Mouse (Mus musculus): Measurements from ENCODE around the gene Phldb1. TPM values are rescaled to one million over a fixed set of nuclear protein-coding genes. Genes with fewer than 3 reads are reported as not detected.
A peak's percentile ranks its signal among the peaks of the same experiment; 100 is the strongest.
"Not testable (repeated sequence)": the region's sequence is repeated elsewhere in the genome, so short reads cannot be mapped to it uniquely, and the experiment has no call there.

Phldb1 gene
- 40.8 and 49.1 TPM in 2 replicates for polyA plus RNA-seq (2016; fragmentation: Nextera tagmentation; extraction: Ambion mirVana)

GRCm38 (mm10) chr9:44734524-44735494 is at the start of gene Phldb1:
Gene Phldb1, minus strand, starts transcription at chr9:44735198.
- peak within 1 kb of the TSS; percentile 84 for H3K27ac ChIP-seq (replicated peaks)
- H3K4me1 ChIP-seq: peaks cover 32% of the 10 kb centered on the region
- WGBS: under 1% methylated on average over 47 of the region's 47 CpGs
- H3K36me3 ChIP-seq: no peaks in the 10 kb centered on the region
- DNase-seq (ENCODE audit: low spot score): peak; percentile 71
- H3K9me3 ChIP-seq (replicated peaks): no peaks in the 10 kb centered on the region
- peaks cover 38% of the 10 kb centered on the region for H3K27me3 ChIP-seq (ENCODE audit: low read depth, poor library complexity, severe bottlenecking)
- peak within 1 kb of the TSS; percentile 82 for H3K4me3 ChIP-seq

GRCm38 (mm10) chr9:44772750-44773651 is 38.0 kb upstream of the Phldb1 start:
- peaks cover 8% of the 10 kb centered on the region for H3K4me1 ChIP-seq
- DNase-seq (ENCODE audit: low spot score): peak; percentile 93
- H3K4me3 ChIP-seq: peak overlapping the region; percentile 85
- WGBS: 1% methylated on average over 41 of the region's 41 CpGs
- no peaks in the 10 kb centered on the region for H3K9me3 ChIP-seq (replicated peaks)
- peaks cover 24% of the 10 kb centered on the region for H3K36me3 ChIP-seq
- H3K27ac ChIP-seq (replicated peaks): peak overlapping the region; percentile 91
- H3K27me3 ChIP-seq (ENCODE audit: low read depth, poor library complexity, severe bottlenecking): no peaks in the 10 kb centered on the region

GRCm38 (mm10) chr9:44772392-44772749 is 37.4 kb upstream of the Phldb1 start:
- Histone ChIP-seq H3K27me3 (ENCODE audit: low read depth, poor library complexity, severe bottlenecking) (no peaks in the 10 kb centered on the region), H3K4me3 (peak overlapping the region; percentile 85; the same call in 1 of the 2 replicates), H3K36me3 (peaks cover 23% of the 10 kb centered on the region), H3K9me3 (replicated peaks) (no peaks in the 10 kb centered on the region), H3K27ac (replicated peaks) (no peak overlapping the region), H3K4me1 (peaks cover 8% of the 10 kb centered on the region)
- DNase-seq (ENCODE audit: low spot score): no peak
- WGBS: 27% methylated on average over 5 of the region's 5 CpGs

- H3K27me3 ChIP-seq (ENCODE audit: low read depth, poor library complexity, severe bottlenecking): no peaks in the 10 kb centered on the region
- 90% methylated on average over 5 of the region's 5 CpGs for WGBS
- H3K27ac ChIP-seq (replicated peaks): no peak overlapping the region
- H3K9me3 ChIP-seq (replicated peaks): no peaks in the 10 kb centered on the region
- H3K4me1 ChIP-seq: peaks cover 15% of the 10 kb centered on the region
- peaks cover 18% of the 10 kb centered on the region for H3K36me3 ChIP-seq
- H3K4me3 ChIP-seq: no peak overlapping the region
- no peak for DNase-seq (ENCODE audit: low spot score)
Measured at GRCm38 (mm10) chr9:44771376-44771775, 36.4 kb upstream of the Phldb1 start.

- H3K27me3 ChIP-seq (ENCODE audit: low read depth, poor library complexity, severe bottlenecking); DNase-seq (ENCODE audit: low spot score); H3K9me3 ChIP-seq (replicated peaks); H3K27ac ChIP-seq (replicated peaks); H3K36me3 ChIP-seq: not testable (repeated sequence)
- peak overlapping the region; percentile 100 for H3K4me3 ChIP-seq
- peaks cover 18% of the 10 kb centered on the region for H3K4me1 ChIP-seq
- 41% methylated on average over 9 of the region's 9 CpGs for WGBS
Measured at GRCm38 (mm10) chr9:44768029-44768394, 33.0 kb upstream of the Phldb1 start.

- no peaks in the 10 kb centered on the region for H3K36me3 ChIP-seq
- peak within 1 kb of the TSS; percentile 95 for H3K27ac ChIP-seq (replicated peaks)
- peak within 1 kb of the TSS; percentile 100 for H3K4me3 ChIP-seq
- peak; percentile 93 for DNase-seq (ENCODE audit: low spot score)
- under 1% methylated on average over 81 of the region's 82 CpGs for WGBS
- H3K9me3 ChIP-seq (replicated peaks): no peaks in the 10 kb centered on the region
- no peaks in the 10 kb centered on the region for H3K27me3 ChIP-seq (ENCODE audit: low read depth, poor library complexity, severe bottlenecking)
- H3K4me1 ChIP-seq: peaks cover 16% of the 10 kb centered on the region
Measured at GRCm38 (mm10) chr9:44767101-44768028, 32.4 kb upstream of the Phldb1 start, which contains the start of the genes Arcn1 and Ift46. Gene Arcn1, minus strand, starts transcription at chr9:44767845. Gene Ift46, plus strand, starts transcription at chr9:44767908.

- peaks cover 47% of the 10 kb centered on the region for H3K36me3 ChIP-seq
- peaks cover 8% of the 10 kb centered on the region for H3K4me1 ChIP-seq
- 97% methylated on average over 2 of the region's 2 CpGs for WGBS
Measured at GRCm38 (mm10) chr9:44760873-44761272, 25.9 kb upstream of the Phldb1 start.

GRCm38 (mm10) chr9:44748473-44748872 is 13.5 kb upstream of the Phldb1 start:
- WGBS: 95% methylated on average over 7 of the region's 7 CpGs
- Histone ChIP-seq H3K27me3 (ENCODE audit: low read depth, poor library complexity, severe bottlenecking) (no peaks in the 10 kb centered on the region), H3K4me3 (no peak overlapping the region), H3K4me1 (no peaks in the 10 kb centered on the region), H3K27ac (replicated peaks) (no peak overlapping the region), H3K36me3 (peaks cover 99% of the 10 kb centered on the region), H3K9me3 (replicated peaks) (no peaks in the 10 kb centered on the region)
- no peak for DNase-seq (ENCODE audit: low spot score)

More at GRCm38 (mm10) chr9:44760873-44761272, 25.9 kb upstream of the Phldb1 start:
- no peak for DNase-seq (ENCODE audit: low spot score)
- H3K9me3 ChIP-seq (replicated peaks): no peaks in the 10 kb centered on the region
- H3K27me3 ChIP-seq (ENCODE audit: low read depth, poor library complexity, severe bottlenecking): no peaks in the 10 kb centered on the region
- H3K4me3 ChIP-seq: no peak overlapping the region
- H3K27ac ChIP-seq (replicated peaks): no peak overlapping the region

GRCm38 (mm10) chr9:44747341-44747740 is 12.3 kb upstream of the Phldb1 start:
- peaks cover 100% of the 10 kb centered on the region for H3K36me3 ChIP-seq
- no peak for DNase-seq (ENCODE audit: low spot score)
- no peaks in the 10 kb centered on the region for H3K4me1 ChIP-seq
- H3K4me3 ChIP-seq: no peak overlapping the region
- H3K27me3 ChIP-seq (ENCODE audit: low read depth, poor library complexity, severe bottlenecking): no peaks in the 10 kb centered on the region
- H3K27ac ChIP-seq (replicated peaks): no peak overlapping the region
- H3K9me3 ChIP-seq (replicated peaks): no peaks in the 10 kb centered on the region
- WGBS: 91% methylated on average over 3 of the region's 3 CpGs

GRCm38 (mm10) chr9:44746666-44747065 is 11.7 kb upstream of the Phldb1 start:
- Histone ChIP-seq H3K9me3 (replicated peaks) (no peaks in the 10 kb centered on the region), H3K27me3 (ENCODE audit: low read depth, poor library complexity, severe bottlenecking) (no peaks in the 10 kb centered on the region), H3K27ac (replicated peaks) (no peak overlapping the region), H3K4me1 (no peaks in the 10 kb centered on the region), H3K36me3 (peaks cover 99% of the 10 kb centered on the region), H3K4me3 (no peak overlapping the region)
- DNase-seq (ENCODE audit: low spot score): no peak
- 97% methylated on average over 3 of the region's 3 CpGs for whole genome bisulfite sequencing

GRCm38 (mm10) chr9:44745371-44745770 is 10.4 kb upstream of the Phldb1 start:
- Histone ChIP-seq H3K36me3 (peaks cover 95% of the 10 kb centered on the region), H3K27ac (replicated peaks) (no peak overlapping the region), H3K27me3 (ENCODE audit: low read depth, poor library complexity, severe bottlenecking) (no peaks in the 10 kb centered on the region), H3K4me3 (no peak overlapping the region), H3K9me3 (replicated peaks) (no peaks in the 10 kb centered on the region), H3K4me1 (no peaks in the 10 kb centered on the region)
- WGBS: 96% methylated on average over 7 of the region's 7 CpGs
- no peak for DNase-seq (ENCODE audit: low spot score)
